Mouse (Mus musculus) cerebellum, adult 9-10 months (tissue): ENCODE data around the gene Vmn2r71.

ENCODE experiments used
- DNase-seq: peaks from one replicate; pipeline ENCODE4 v3.0.0; 2022

Vmn2r71 gene

DNA sequence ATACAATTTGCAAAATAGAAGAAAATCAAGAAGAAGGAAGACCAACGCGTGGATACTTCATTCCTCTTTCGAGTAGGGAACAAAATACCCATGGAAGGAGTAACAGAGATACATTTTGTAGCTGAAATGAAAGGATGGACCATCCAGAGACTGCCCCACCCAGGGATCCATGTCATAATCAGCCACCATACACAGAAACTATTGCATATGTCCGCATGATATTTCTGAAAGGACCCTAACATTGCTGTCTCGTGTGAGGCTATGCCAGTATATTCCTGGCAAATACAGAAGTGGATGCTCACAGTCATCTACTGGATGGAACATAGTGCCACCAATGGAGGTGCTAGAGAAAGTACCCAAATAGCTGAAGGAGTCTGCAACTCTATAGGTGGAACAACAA, at the start of gene Vmn2r71:
Gene Vmn2r71 (plus strand): TSS at position 301 of the 400 bp plus-strand sequence.
- no peak for DNase-seq

DNA sequence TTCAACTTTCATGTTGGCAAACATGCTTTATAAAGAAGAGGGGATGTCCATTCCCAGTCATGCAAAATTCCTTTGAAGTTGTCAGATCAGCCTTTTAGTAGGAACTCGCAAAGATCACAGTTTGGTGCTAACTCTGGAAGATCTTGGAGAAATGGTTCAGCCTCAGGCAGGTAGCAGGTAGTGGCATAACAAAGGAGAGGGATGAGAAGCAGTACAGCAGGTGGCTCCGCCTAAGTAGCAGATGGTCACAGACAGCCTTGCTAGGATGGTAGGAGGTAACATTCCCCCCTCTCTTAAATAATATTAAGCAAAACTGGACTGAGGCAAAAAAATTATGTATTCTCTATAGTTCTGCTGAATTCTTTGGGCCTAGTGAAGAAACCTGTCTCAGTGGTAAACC, 20.8 kb upstream of the Vmn2r71 start:
- DNase-seq = no peak

DNA sequence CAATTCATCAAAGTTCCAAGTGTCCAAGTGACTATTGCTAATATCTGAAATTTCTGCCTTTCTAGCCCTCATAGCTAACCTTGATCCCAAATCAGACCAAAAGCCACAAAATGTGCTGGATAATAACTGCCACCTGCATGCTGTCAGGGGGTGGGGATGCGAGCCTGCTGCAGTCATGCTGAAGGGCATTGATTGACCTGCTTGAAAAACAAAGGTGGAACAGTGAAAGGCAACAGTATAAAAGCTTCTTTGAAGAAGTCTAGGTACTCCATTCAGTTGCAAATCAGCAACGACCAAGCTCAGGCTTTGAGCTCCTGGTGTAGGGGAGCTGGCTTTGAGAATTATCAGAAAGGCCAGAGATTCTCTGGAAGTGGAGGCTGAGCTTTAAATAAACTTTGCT, 19.8 kb upstream of the Vmn2r71 start:
- DNase-seq = no peak

DNA sequence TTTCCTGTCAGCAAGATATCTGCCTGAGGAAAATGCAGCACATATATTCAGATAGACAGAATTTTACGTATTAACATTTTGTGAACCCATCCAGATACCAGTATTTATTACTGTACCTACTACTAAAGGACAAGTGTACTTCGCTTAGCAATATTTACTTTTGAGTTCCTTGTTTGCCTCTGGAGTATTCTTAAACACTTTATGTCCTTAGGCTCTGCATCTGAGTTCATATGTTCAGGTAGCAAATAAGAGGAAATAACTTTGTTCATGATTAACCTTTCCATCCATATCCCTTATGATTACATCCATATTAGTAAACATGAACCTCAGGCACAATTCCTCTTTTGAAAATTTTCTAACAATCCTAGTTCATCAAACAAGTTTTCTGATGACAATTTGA, 6.2 kb downstream of the Vmn2r71 start, which contains the start of gene Vmn2r70:
Gene Vmn2r70 (minus strand): TSS at position 101 of the 400 bp plus-strand sequence.
- DNase-seq = no peak
